Mouse (Mus musculus): ENCODE data around the gene Chmp1a. TPM values are rescaled to one million over a fixed set of nuclear protein-coding genes. Genes with fewer than 3 reads are reported as not detected.
"Not testable (repeated sequence)": the region's sequence is repeated elsewhere in the genome, so short reads cannot be mapped to it uniquely, and the experiment has no call there.

Chmp1a gene
- total RNA-seq, 1 experiment from 2014 or later = 75.4 TPM

- no peak for DNase-seq
Observed at GRCm38 (mm10) chr8:123232553-123232952, 20.0 kb upstream of the Chmp1a start.

- peak; percentile 62 for DNase-seq
Observed at GRCm38 (mm10) chr8:123231742-123232141, 19.2 kb upstream of the Chmp1a start.

- not testable (repeated sequence) for DNase-seq
Observed at GRCm38 (mm10) chr8:123230326-123230725, 17.8 kb upstream of the Chmp1a start.

GRCm38 (mm10) chr8:123228416-123228815 is 15.9 kb upstream of the Chmp1a start:
- DNase-seq = no peak

- peak; percentile 97 for DNase-seq
Observed at GRCm38 (mm10) chr8:123224278-123225266, 12.0 kb upstream of the Chmp1a start, which contains the start of gene Cdk10. Cdk10 (plus strand) TSS chr8:123224842.

- DNase-seq = peak; percentile 56
Observed at GRCm38 (mm10) chr8:123220917-123221316, 8.4 kb upstream of the Chmp1a start.

GRCm38 (mm10) chr8:123215430-123215829 is 2.9 kb upstream of the Chmp1a start:
- DNase-seq = no peak

- DNase-seq = no peak
Observed at GRCm38 (mm10) chr8:123213118-123213772, 682 bp upstream of the Chmp1a start.

- DNase-seq = no peak
Observed at GRCm38 (mm10) chr8:123211876-123212275, 687 bp downstream of the Chmp1a start.

GRCm38 (mm10) chr8:123203571-123203970 is 9.0 kb downstream of the Chmp1a start:
- no peak for DNase-seq

GRCm38 (mm10) chr8:123202288-123202687 is 10.3 kb downstream of the Chmp1a start:
- peak; percentile 83 for DNase-seq

GRCm38 (mm10) chr8:123199864-123200263 is 12.7 kb downstream of the Chmp1a start:
- no peak for DNase-seq

- DNase-seq = not testable (repeated sequence)
Observed at GRCm38 (mm10) chr8:123197016-123197415, 15.5 kb downstream of the Chmp1a start.

GRCm38 (mm10) chr8:123193771-123194170 is 18.8 kb downstream of the Chmp1a start:
- DNase-seq = no peak

GRCm38 (mm10) chr8:123191908-123192307 is 20.7 kb downstream of the Chmp1a start:
- no peak for DNase-seq

- DNase-seq = peak; percentile 89
Observed at GRCm38 (mm10) chr8:123190678-123191077, 21.9 kb downstream of the Chmp1a start.

GRCm38 (mm10) chr8:123188841-123189240 is 23.7 kb downstream of the Chmp1a start:
- DNase-seq = no peak

GRCm38 (mm10) chr8:123188006-123188405 is 24.6 kb downstream of the Chmp1a start:
- DNase-seq = no peak

- peak; percentile 57 for DNase-seq
Observed at GRCm38 (mm10) chr8:123185566-123186409, 26.8 kb downstream of the Chmp1a start, which contains the start of gene Dpep1. Dpep1 (plus strand) TSS chr8:123186242.

- peak; percentile 78 for DNase-seq
Observed at GRCm38 (mm10) chr8:123181391-123181790, 31.2 kb downstream of the Chmp1a start.

- DNase-seq = no peak
Observed at GRCm38 (mm10) chr8:123157888-123158465, 54.6 kb downstream of the Chmp1a start, which contains the start of gene Sult5a1. Sult5a1 (minus strand) TSS chr8:123158315.

All from adrenal gland, postnatal 14 days (tissue).